Mouse (Mus musculus) limb, embryonic 14.5 days (tissue): ENCODE data around the gene Frmd4b. TPM values are rescaled to one million over a fixed set of nuclear protein-coding genes. Genes with fewer than 3 reads are reported as not detected.

Experiments used
- ATAC-seq: fragments of 200-750 bp; cut with Nextera tagmentation; 2 replicates; pipeline ENCODE4 v1.8.0; 2017; ENCODE audit warnings: low read depth, moderate number of reproducible peaks, moderate TSS enrichment; ENCODE audit not compliant: low FRiP score
- DNase-seq: peaks from one replicate; pipeline ENCODE4 v3.0.0-alpha.2; 2015; ENCODE audit warnings: low spot score
- H3K27ac ChIP-seq: fragments of 300-500 bp; sonication (generic); replicated peaks from 2 replicates; pipeline ENCODE4 v1.5.1; 2014; ENCODE audit warnings: low read depth, mild to moderate bottlenecking, low read length, moderate library complexity, mixed read lengths
- H3K27me3 ChIP-seq: fragments of 300-500 bp; sonication (generic); 2 replicates; pipeline ENCODE4 v1.6.1; 2014; ENCODE audit warnings: low read length, mixed read lengths; ENCODE audit not compliant: control insufficient read depth, insufficient read depth
- H3K36me3 ChIP-seq: fragments of 300-500 bp; sonication (generic); 2 replicates; pipeline ENCODE4 v1.6.1; 2014; ENCODE audit warnings: mild to moderate bottlenecking, low read length, moderate library complexity, mixed read lengths; ENCODE audit not compliant: control insufficient read depth, insufficient read depth
- H3K4me1 ChIP-seq: fragments of 300-500 bp; sonication (generic); 2 replicates; pipeline ENCODE4 v1.6.1; 2014; ENCODE audit warnings: antibody characterized with exemption, low read length, mixed read lengths; ENCODE audit not compliant: control insufficient read depth, insufficient read depth
- H3K4me2 ChIP-seq: fragments of 300-500 bp; sonication (generic); replicated peaks from 2 replicates; pipeline ENCODE4 v1.6.1; 2014; ENCODE audit warnings: low read depth, mild to moderate bottlenecking, low read length, moderate library complexity; ENCODE audit not compliant: severe bottlenecking
- H3K4me3 ChIP-seq: fragments of 300-500 bp; sonication (generic); replicated peaks from 2 replicates; pipeline ENCODE4 v1.5.1; 2014; ENCODE audit warnings: low read length
- H3K9ac ChIP-seq: fragments of 300-500 bp; sonication (generic); 2 replicates; pipeline ENCODE4 v1.6.1; 2014; ENCODE audit warnings: mild to moderate bottlenecking, low read depth, low read length, moderate library complexity; ENCODE audit not compliant: severe bottlenecking
- H3K9me3 ChIP-seq: fragments of 300-500 bp; sonication (generic); 2 replicates; pipeline ENCODE4 v1.6.1; 2016; ENCODE audit warnings: low read length; ENCODE audit not compliant: control insufficient read depth
- POLR2A ChIP-seq: fragments of 200-500 bp; IDR thresholded peaks from 2 replicates; pipeline ENCODE4 v1.8.0; 2012; ENCODE audit warnings: inconsistent platforms, mild to moderate bottlenecking, moderate library complexity, borderline replicate concordance; ENCODE audit not compliant: insufficient read depth, insufficient read length; ENCODE audit errors: extremely low read depth
- WGBS: fragments of 180-500 bp; shearing (Covaris S2); extraction: QIAGEN DNeasy Blood & Tissue Kit; methylation state at CpG from one replicate; pipeline ENCODE4 v1.1.7; 2014; 5-methylcytosine and 5-hydroxymethylcytosine counted together
- polyA plus RNA-seq, 2 experiments: library from polyadenylated mRNA; depleted of rRNA in 1 of 2; stranded (reverse) in 1 of 2; unstranded in 1 of 2; fragments of >200 nt; fragmentation: Nextera tagmentation in 1 of 2; extraction: Ambion mirVana in 1 of 2; gene quantifications; 2 replicates each; pipeline versions ENCODE4 v1.2.1 to v1.2.3; 2012 to 2014

The Frmd4b gene
- polyA plus RNA-seq, 2 experiments = 13.9 to 14.1 TPM

DNA sequence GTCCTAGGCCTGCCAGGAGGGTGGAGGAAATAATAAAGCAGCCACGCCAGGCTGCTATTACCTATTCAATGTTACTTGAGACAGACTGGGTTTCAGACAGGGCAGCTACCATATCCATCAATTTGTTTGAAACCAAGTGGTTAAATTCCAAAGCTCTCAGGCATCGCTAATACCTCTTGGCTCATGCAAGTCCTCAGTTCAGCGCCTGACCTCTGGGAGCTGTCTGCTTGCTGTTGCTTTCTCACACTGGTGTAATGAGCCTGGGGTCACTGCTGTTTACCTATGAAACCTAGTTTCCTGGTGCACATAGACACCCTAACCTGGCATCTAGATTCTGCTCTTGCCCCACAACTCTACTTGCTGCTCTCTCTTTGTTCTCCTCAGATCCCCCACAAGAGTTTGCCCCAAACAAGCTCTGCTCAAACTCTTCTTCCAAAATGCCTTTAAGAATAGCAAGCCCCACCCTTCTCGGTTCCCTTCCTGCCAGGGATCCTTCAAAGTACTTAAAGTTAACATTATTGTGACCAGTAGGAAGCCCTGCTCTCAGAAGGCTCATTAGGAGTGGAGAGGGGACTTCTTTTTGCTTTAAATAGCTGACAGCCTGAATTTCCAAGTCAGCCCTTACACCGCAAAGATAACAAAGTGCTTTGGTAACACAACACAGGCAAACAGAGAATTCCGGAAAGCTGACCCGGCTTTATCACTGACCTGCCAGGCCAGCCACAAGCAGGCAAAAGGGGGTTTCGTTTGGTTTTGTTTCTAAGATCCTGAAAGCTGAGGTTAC, 267.8 kb downstream of the Frmd4b start:
- H3K4me2 ChIP-seq = no peak overlapping the region

DNA sequence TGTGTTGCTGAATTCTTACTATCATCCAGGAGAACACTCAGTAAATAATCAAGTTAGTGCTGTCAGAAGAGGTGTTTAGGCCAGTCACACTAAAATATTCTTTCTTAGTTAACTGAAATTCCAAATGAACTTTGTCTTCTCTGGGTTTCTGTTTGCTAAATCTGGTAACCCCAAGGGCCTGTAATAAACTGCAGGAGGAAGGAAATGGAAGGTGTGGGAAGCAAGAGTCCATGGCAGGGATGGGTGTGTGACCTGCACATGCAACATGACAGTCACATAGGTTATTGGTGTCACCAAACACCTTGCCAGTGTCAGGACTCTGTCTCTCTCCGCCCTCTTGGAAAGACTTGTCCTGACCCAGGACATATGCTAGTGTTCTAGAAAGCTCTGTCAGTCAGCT, 270.4 kb downstream of the Frmd4b start:
- no peak for DNase-seq
- 95% methylated on average over 1 of the region's 1 CpGs for WGBS
- TF ChIP-seq POLR2A = no peak

More for the DNA sequence above, 267.8 kb downstream of the Frmd4b start:
- no peak overlapping the region for H3K4me3 ChIP-seq
- H3K27me3 ChIP-seq = no peaks in the 10 kb centered on the region
- no peak for TF ChIP-seq POLR2A
- DNase-seq (no peak), ATAC-seq (no peak)
- no peaks in the 10 kb centered on the region for H3K36me3 ChIP-seq
- H3K9ac ChIP-seq = no peak overlapping the region
- H3K4me1 ChIP-seq = peaks cover 20% of the 10 kb centered on the region
- no peaks in the 10 kb centered on the region for H3K9me3 ChIP-seq
- no peak overlapping the region for H3K27ac ChIP-seq
- WGBS = 23% methylated on average over 8 of the region's 8 CpGs

DNA sequence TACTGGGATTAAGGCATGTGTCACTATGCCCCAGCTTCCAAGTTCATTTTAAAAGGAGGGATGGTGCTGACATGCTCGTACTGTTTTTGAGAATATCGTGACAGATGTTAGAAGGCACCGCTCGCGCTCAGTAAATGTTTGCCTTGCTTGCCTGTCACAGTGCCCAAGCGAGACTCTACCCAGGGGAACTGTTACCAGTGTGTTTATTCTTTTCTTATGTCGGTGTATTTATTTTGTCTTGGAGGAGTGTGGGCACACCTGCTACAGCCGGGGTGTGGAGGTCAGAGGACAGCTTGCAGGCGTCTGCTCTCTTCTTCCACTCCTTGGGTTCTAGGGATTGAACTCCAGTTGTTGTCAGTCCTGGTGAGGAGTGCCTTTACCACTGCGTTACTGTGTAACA, 270.8 kb downstream of the Frmd4b start:
- 67% methylated on average over 10 of the region's 10 CpGs for WGBS

More for the DNA sequence above, 270.4 kb downstream of the Frmd4b start:
- no peak for ATAC-seq
- Histone ChIP-seq H3K4me1 (peaks cover 10% of the 10 kb centered on the region), H3K9me3 (no peaks in the 10 kb centered on the region), H3K4me2 (no peak overlapping the region), H3K4me3 (no peak overlapping the region), H3K27me3 (no peaks in the 10 kb centered on the region), H3K36me3 (no peaks in the 10 kb centered on the region), H3K9ac (no peak overlapping the region), H3K27ac (no peak overlapping the region)

DNA sequence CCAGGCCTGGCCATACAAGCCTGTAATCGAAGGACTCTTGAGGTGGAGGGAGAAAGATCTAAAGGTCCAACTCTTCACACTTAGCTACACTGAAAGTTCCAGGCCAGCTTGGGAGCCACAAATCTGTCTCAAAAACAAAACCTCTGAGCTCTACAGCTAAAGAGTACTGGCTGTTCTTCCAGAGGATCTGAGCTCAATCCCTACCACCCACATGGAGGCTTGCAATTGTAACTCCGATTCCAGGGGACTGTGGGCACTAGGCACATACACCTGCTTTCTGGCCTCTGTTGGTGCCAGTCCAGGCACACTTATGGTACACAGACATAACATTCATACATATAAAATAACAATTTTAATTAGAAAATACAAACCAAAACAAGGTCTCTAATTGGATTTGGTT, 271.4 kb downstream of the Frmd4b start:
- Histone ChIP-seq H3K9me3 (no peaks in the 10 kb centered on the region), H3K27ac (no peak overlapping the region), H3K4me1 (peaks cover 10% of the 10 kb centered on the region), H3K4me3 (no peak overlapping the region), H3K9ac (no peak overlapping the region), H3K27me3 (no peaks in the 10 kb centered on the region), H3K36me3 (no peaks in the 10 kb centered on the region), H3K4me2 (no peak overlapping the region)
- ATAC-seq = no peak
- TF ChIP-seq POLR2A = no peak
- no peak for DNase-seq
- WGBS = 75% methylated on average over 2 of the region's 2 CpGs

More for the DNA sequence above, 270.8 kb downstream of the Frmd4b start:
- no peak for TF ChIP-seq POLR2A
- Histone ChIP-seq H3K9me3 (no peaks in the 10 kb centered on the region), H3K4me3 (no peak overlapping the region), H3K27me3 (no peaks in the 10 kb centered on the region), H3K4me1 (peaks cover 10% of the 10 kb centered on the region), H3K27ac (no peak overlapping the region), H3K36me3 (no peaks in the 10 kb centered on the region), H3K9ac (no peak overlapping the region), H3K4me2 (no peak overlapping the region)
- no peak for DNase-seq
- ATAC-seq = no peak

DNA sequence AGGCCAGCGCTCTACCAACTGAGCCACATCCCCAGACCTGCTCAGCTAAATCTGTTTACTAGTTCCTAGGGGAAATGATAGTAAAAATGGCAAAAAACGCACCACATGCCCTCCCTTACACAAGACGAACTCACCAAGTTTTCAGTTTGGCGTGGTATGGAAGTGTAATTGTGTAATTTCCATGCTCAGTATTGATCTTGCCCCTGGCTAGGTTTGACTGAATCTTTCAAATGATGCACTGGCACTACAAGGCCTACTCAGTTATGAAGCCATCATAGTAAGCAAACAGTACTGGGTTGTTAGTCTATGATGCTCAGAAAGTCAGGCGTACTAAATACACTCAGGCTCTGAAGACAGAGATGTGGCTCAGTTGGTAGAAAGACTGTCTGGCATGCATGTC, 275.2 kb downstream of the Frmd4b start:
- 87% methylated on average over 5 of the region's 5 CpGs for WGBS

More for the DNA sequence above, 275.2 kb downstream of the Frmd4b start:
- no peaks in the 10 kb centered on the region for H3K36me3 ChIP-seq
- H3K27ac ChIP-seq = no peak overlapping the region
- no peaks in the 10 kb centered on the region; the same call in 1 of the 2 replicates for H3K4me1 ChIP-seq
- DNase-seq = no peak
- no peaks in the 10 kb centered on the region for H3K27me3 ChIP-seq
- H3K4me3 ChIP-seq = no peak overlapping the region
- H3K4me2 ChIP-seq = no peak overlapping the region
- no peak for TF ChIP-seq POLR2A
- H3K9me3 ChIP-seq = no peaks in the 10 kb centered on the region
- no peak for ATAC-seq
- no peak overlapping the region for H3K9ac ChIP-seq
